Mouse (Mus musculus) embryonic stem cell, embryonic (primary cell): Measurements from ENCODE around the gene Gm49776.

Source experiments
- CTCF ChIA-PET, 4 experiments: fragments of 300-600 bp in 2 of 4; fragments of 350-600 bp in 2 of 4; sonication (Branson Sonifier 250); formaldehyde crosslinking; loops; one replicate each; lab custom pipeline; 2022; ENCODE audit warnings: inconsistent platforms in 2 of 4; lab: Charles Lee
- POLR2A ChIA-PET, 4 experiments: fragments of 300-600 bp in 2 of 4; fragments of 350-600 bp in 2 of 4; sonication (Branson Sonifier 250); formaldehyde crosslinking; loops; one replicate each; lab custom pipeline; 2022; ENCODE audit warnings: antibody characterized with exemption in 4 of 4, inconsistent platforms in 1 of 4; lab: Charles Lee

Gm49776 gene

GRCm38 (mm10) chr16:18227187-18227586 is 30.9 kb downstream of the Gm49776 start:
- ChIA-PET CTCF (interaction anchor here in 1 of 4 experiments (7.8 kb wide), 1 partner anchor 16 kb away, joined by 42 read pairs; no protein-coding TSS in a partner anchor), POLR2A (interaction anchor here in 2 of 4 experiments (0.9 to 5.1 kb wide), 3 partner anchors 9 to 21 kb away, joined by 3 to 87 read pairs (median 5); partner anchors contain the start of genes Ranbp1 (in 2 of the 2) and Trmt2a (in 2 of the 2))

- POLR2A ChIA-PET = interaction anchor here in 2 of 4 experiments (1.3 to 11.0 kb wide), 3 partner anchors 13 to 26 kb away, joined by 5 to 63 read pairs (median 6); partner anchors contain the start of genes Ranbp1 (in 1 of the 2), Trmt2a (in 1 of the 2) and Zdhhc8 (in 1 of the 2)
- CTCF ChIA-PET = interaction anchor here in 3 of 4 experiments (0.5 to 7.8 kb wide), 6 partner anchors 11 to 293 kb away, joined by 3 to 42 read pairs (median 4); partner anchors contain the start of gene Dgcr6 (in 1 of the 3)
Observed at GRCm38 (mm10) chr16:18222188-18222587, 35.9 kb downstream of the Gm49776 start.

- CTCF ChIA-PET = interaction anchor here in 2 of 4 experiments (0.8 to 7.8 kb wide), 6 partner anchors 10 to 292 kb away, joined by 3 to 42 read pairs (median 3); partner anchors contain the start of gene Dgcr6 (in 2 of the 2)
- POLR2A ChIA-PET = interaction anchor here in 2 of 4 experiments (0.6 to 11.0 kb wide), 4 partner anchors 15 to 206 kb away, joined by 3 to 63 read pairs (median 5); partner anchors contain the start of genes Ranbp1 (in 1 of the 2), Trmt2a (in 1 of the 2) and Zdhhc8 (in 1 of the 2)
Observed at GRCm38 (mm10) chr16:18221543-18221898, 36.6 kb downstream of the Gm49776 start.

- CTCF ChIA-PET = interaction anchor here in 2 of 4 experiments (0.8 to 7.8 kb wide), 5 partner anchors 9 to 168 kb away, joined by 3 to 42 read pairs (median 5); partner anchors contain the start of gene Dgcr6 (in 1 of the 2)
Observed at GRCm38 (mm10) chr16:18220856-18221542, 37.1 kb downstream of the Gm49776 start.

GRCm38 (mm10) chr16:18220001-18220400 is 38.1 kb downstream of the Gm49776 start:
- CTCF ChIA-PET = interaction anchor here in 2 of 4 experiments (1.0 to 7.8 kb wide), 2 partner anchors 8 to 9 kb away, joined by 5 to 42 read pairs; no protein-coding TSS in a partner anchor
- POLR2A ChIA-PET = interaction anchor here in 2 of 4 experiments (0.6 to 11.0 kb wide), 4 partner anchors 16 to 154 kb away, joined by 3 to 63 read pairs (median 3); partner anchors contain the start of genes Ranbp1 (in 1 of the 2), Trmt2a (in 1 of the 2) and Zdhhc8 (in 1 of the 2)

More at GRCm38 (mm10) chr16:18220856-18221542, 37.1 kb downstream of the Gm49776 start:
- POLR2A ChIA-PET = interaction anchor here in 2 of 4 experiments (0.6 to 11.0 kb wide), 4 partner anchors 15 to 205 kb away, joined by 3 to 63 read pairs (median 5); partner anchors contain the start of genes Ranbp1 (in 1 of the 2), Trmt2a (in 1 of the 2) and Zdhhc8 (in 1 of the 2)

GRCm38 (mm10) chr16:18218580-18218996 is 39.5 kb downstream of the Gm49776 start:
- CTCF ChIA-PET = interaction anchor here in 3 of 4 experiments (0.9 to 1.0 kb wide), 4 partner anchors 8 to 370 kb away, joined by 3 read pairs; no protein-coding TSS in a partner anchor

GRCm38 (mm10) chr16:18217579-18217978 is 40.5 kb downstream of the Gm49776 start, which contains the start of gene Ccdc188:
Gene Ccdc188 (plus strand): TSS chr16:18217879.
- POLR2A ChIA-PET = interaction anchor here in 2 of 4 experiments (0.7 to 11.0 kb wide), 10 partner anchors 13 to 326 kb away, joined by 3 to 63 read pairs (median 4); partner anchors contain the start of genes Zdhhc8 (in 2 of the 2) and Gm20518 (in 1 of the 2)
- CTCF ChIA-PET = interaction anchor here in 1 of 4 experiments (1.1 kb wide), 1 partner anchor 369 kb away, joined by 3 read pairs; no protein-coding TSS in a partner anchor

More at GRCm38 (mm10) chr16:18218580-18218996, 39.5 kb downstream of the Gm49776 start:
- POLR2A ChIA-PET = interaction anchor here in 3 of 4 experiments (0.6 to 11.0 kb wide), 13 partner anchors 11 to 201 kb away, joined by 3 to 63 read pairs (median 5); partner anchors contain the start of genes Zdhhc8 (in 2 of the 3) and Trmt2a (in 1 of the 3)

GRCm38 (mm10) chr16:18214858-18215257 is 43.3 kb downstream of the Gm49776 start:
- CTCF ChIA-PET = interaction anchor here in 3 of 4 experiments (0.6 to 2.1 kb wide), 4 partner anchors 12 to 386 kb away, joined by 3 to 5 read pairs (median 4); no protein-coding TSS in a partner anchor
- POLR2A ChIA-PET = interaction anchor here in 2 of 4 experiments (0.6 to 1.4 kb wide), 4 partner anchors 96 to 190 kb away, joined by 3 to 4 read pairs (median 3); partner anchors contain the start of gene Prodh (in 1 of the 2)

- POLR2A ChIA-PET = interaction anchor here in 1 of 4 experiments (2.0 kb wide), 1 partner anchor 125 kb away, joined by 6 read pairs; no protein-coding TSS in a partner anchor
- CTCF ChIA-PET = interaction anchor here in 3 of 4 experiments (0.9 to 4.4 kb wide), 4 partner anchors 10 to 105 kb away, joined by 3 to 107 read pairs (median 4); no protein-coding TSS in a partner anchor
Observed at GRCm38 (mm10) chr16:18213689-18214088, 44.4 kb downstream of the Gm49776 start.

- POLR2A ChIA-PET = interaction anchor here in 3 of 4 experiments (0.5 to 2.2 kb wide), 23 partner anchors 11 to 572 kb away, joined by 3 to 12 read pairs (median 5); partner anchors contain the start of genes Dgcr6 (in 1 of the 3), Prodh (in 1 of the 3), Ranbp1 (in 1 of the 3) and Slc25a1 (in 1 of the 3)
Observed at GRCm38 (mm10) chr16:18211417-18212171, 46.5 kb downstream of the Gm49776 start.

GRCm38 (mm10) chr16:18210701-18211416 is 47.3 kb downstream of the Gm49776 start:
- POLR2A ChIA-PET = interaction anchor here (0.5 to 2.2 kb wide), 22 partner anchors 13 to 573 kb away, joined by 3 to 12 read pairs (median 5); partner anchors contain the start of genes Dgcr6 (in 1 of the 4), Prodh (in 1 of the 4), Ranbp1 (in 1 of the 4) and Slc25a1 (in 1 of the 4)
- CTCF ChIA-PET = interaction anchor here (0.5 to 4.4 kb wide), 129 partner anchors 8 to 1224 kb away, joined by 3 to 107 read pairs (median 4); partner anchors contain the start of genes Dgcr6 (in 3 of the 4), Gm20518 (in 1 of the 4), Klhl22 (in 1 of the 4) and Prodh (in 1 of the 4)

More at GRCm38 (mm10) chr16:18211417-18212171, 46.5 kb downstream of the Gm49776 start:
- CTCF ChIA-PET = interaction anchor here (0.5 to 4.4 kb wide), 99 partner anchors 9 to 1225 kb away, joined by 3 to 107 read pairs (median 5); partner anchors contain the start of genes Dgcr6 (in 4 of the 4), Gm20518 (in 1 of the 4), Prodh (in 1 of the 4) and Ranbp1 (in 1 of the 4)

GRCm38 (mm10) chr16:18203430-18204091 is 54.6 kb downstream of the Gm49776 start:
- ChIA-PET POLR2A (interaction anchor here in 2 of 4 experiments (0.7 to 1.5 kb wide), 4 partner anchors 9 to 1327 kb away, joined by 3 to 5 read pairs (median 4); no protein-coding TSS in a partner anchor), CTCF (interaction anchor here (0.5 to 12.7 kb wide), 14 partner anchors 8 to 373 kb away, joined by 3 to 78 read pairs (median 4); no protein-coding TSS in a partner anchor)

GRCm38 (mm10) chr16:18202061-18202460 is 56.1 kb downstream of the Gm49776 start:
- CTCF ChIA-PET = interaction anchor here in 3 of 4 experiments (0.7 to 12.7 kb wide), 12 partner anchors 8 to 94 kb away, joined by 3 to 78 read pairs (median 4); no protein-coding TSS in a partner anchor
- POLR2A ChIA-PET = interaction anchor here in 3 of 4 experiments (1.1 to 1.7 kb wide), 3 partner anchors 13 to 113 kb away, joined by 3 to 4 read pairs (median 3); partner anchors contain the start of genes Ranbp1 (in 1 of the 3) and Trmt2a (in 1 of the 3)

GRCm38 (mm10) chr16:18201620-18202019 is 56.5 kb downstream of the Gm49776 start:
- ChIA-PET CTCF (interaction anchor here (0.5 to 12.7 kb wide), 11 partner anchors 9 to 475 kb away, joined by 3 to 78 read pairs (median 4); partner anchors contain the start of gene Dgcr6 (in 1 of the 4)), POLR2A (interaction anchor here in 3 of 4 experiments (1.0 to 1.7 kb wide), 5 partner anchors 10 to 112 kb away, joined by 3 to 4 read pairs (median 3); partner anchors contain the start of genes Ranbp1 (in 1 of the 3) and Trmt2a (in 1 of the 3))
